Mouse (Mus musculus): ENCODE data around the gene Ninl.

DNA sequence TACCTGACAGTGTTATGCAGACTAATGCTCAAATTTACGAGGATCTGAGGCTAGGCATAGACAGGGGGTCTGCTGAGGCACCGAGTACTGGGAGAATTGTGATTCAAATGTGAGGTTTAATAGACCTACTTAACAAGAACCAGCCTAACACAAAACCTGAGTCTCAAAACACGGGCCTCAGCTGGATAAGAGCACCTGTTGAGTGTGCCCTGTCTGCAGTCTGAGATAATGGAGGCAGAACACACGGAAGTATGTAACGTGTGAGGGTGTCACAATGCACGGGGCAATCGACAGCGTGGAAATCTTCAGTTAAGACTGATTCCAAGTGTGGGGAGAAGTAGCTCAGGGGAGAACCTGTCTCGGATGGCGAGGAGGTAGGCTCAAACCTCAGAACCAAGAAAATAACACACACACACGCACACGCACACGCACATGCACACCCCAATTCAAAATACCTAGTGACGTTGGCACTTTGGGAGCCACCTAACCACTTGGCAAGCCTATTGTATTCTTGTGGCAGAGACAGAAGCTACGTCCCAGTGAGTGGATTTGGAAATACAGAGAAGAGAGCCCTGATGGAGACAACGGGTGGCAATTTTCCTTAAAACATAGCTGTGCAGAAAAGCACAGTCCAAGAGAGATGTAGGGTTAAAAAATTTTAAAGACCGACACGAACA lies 1.2 kb downstream of the Ninl start:
- TF ChIP-seq CTCF (IDR thresholded peaks at IDR 0.05; ENCODE audit: low read depth, low read length), result no peak
- no peak for TF ChIP-seq POLR2AphosphoS5 (IDR thresholded peaks at IDR 0.05; ENCODE audit: insufficient replicate concordance, low read depth, low read length)
- TF ChIP-seq GATA2 (IDR thresholded peaks at IDR 0.05; ENCODE audit: borderline replicate concordance, low read depth, low read length), result no peak
- TF ChIP-seq GATA1 (IDR thresholded peaks at IDR 0.05; ENCODE audit: borderline replicate concordance, low read length), result no peak
- TF ChIP-seq TAL1 (conservative IDR thresholded peaks at IDR 0.05; ENCODE audit: low read depth, low read length), result peak; percentile 81
